Mouse (Mus musculus): ENCODE results near the gene Clptm1. TPM values are rescaled to one million over a fixed set of nuclear protein-coding genes. Genes with fewer than 3 reads are reported as not detected.
A peak's percentile ranks its signal among the peaks of the same experiment; 100 is the strongest.

Gene Clptm1
- polyA plus RNA-seq, 1 experiment from 2014 or later, result 99.9 TPM

DNA sequence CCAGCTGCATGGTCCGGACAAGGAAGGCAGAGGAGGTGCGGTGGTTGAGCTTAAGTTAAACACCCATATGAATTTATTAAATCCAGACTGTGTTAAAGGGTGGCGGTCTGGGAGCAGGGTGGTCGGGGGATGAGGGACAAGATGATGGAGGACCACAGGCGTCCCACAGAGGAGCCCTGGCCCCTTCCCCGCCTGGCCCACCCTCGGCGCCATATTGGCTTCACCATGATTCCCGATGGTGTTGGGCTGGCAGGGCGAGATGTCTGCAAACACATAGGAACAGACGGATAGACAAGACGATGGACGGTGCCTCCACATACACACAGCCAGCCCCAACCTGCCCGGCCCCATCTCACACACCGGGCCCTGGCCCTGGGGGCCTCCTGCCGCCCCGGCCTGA, 31.6 kb downstream of the Clptm1 start:
- Histone ChIP-seq H3K36me3 (peaks cover 66% of the 10 kb centered on the region), H3K27ac (no peak overlapping the region), H3K4me3 (no peak overlapping the region), H3K27me3 (ENCODE audit: insufficient read depth, poor library complexity, severe bottlenecking) (no peaks in the 10 kb centered on the region), H3K4me1 (replicated peaks) (peaks cover 16% of the 10 kb centered on the region; the same call in 1 of the 2 replicates), H3K9me3 (0 out of 2 replicates have a peak, but pooled peaks cover 5% of the 10 kb centered on the region)
- no peak for DNase-seq (ENCODE audit: low spot score)
- 94% methylated on average over 17 of the region's 17 CpGs for WGBS

DNA sequence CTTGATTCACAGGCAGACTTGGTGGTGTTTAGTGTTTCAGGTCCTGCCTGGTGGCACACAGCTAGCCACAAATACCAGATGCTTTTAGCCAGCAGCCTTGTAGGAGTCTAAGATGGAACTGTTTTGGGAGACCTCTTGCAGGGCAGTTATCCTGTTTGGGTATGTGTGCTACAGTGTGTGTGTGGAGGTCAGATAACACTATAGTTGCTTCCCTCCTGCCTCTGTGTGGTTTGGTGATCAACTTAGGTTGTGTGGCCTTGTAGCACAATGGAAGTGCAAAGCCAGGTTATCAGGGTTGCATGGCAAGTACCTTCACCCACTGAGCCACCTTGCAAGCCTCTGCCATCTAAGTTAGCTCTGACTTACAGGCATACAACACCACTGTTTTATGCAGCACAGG, 32.1 kb downstream of the Clptm1 start:
- Histone ChIP-seq H3K4me3 (no peak overlapping the region), H3K27me3 (ENCODE audit: insufficient read depth, poor library complexity, severe bottlenecking) (no peaks in the 10 kb centered on the region), H3K36me3 (peaks cover 61% of the 10 kb centered on the region), H3K27ac (no peak overlapping the region), H3K4me1 (replicated peaks) (peaks cover 20% of the 10 kb centered on the region; the same call in 1 of the 2 replicates), H3K9me3 (0 out of 2 replicates have a peak, but pooled peaks cover 5% of the 10 kb centered on the region)
- DNase-seq (ENCODE audit: low spot score), result no peak

DNA sequence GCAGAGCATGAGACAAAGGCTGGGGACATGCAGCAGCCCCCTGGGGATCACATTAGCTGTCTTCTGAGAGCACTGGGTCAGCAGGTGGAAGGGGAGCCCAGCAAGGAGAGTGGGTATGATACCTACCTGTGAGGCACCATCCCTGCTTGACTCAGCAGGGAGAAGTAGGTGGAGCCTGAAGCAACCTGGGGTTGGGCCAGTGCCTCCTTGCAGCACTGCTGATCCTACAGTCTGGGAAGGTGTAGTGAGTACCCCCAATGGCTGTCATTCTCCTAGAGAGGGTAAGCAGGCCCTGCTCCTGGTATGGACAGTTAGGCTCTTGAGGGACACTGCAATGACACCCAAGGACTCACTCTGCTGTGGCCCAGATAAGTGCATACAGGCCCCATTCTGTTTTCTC, 32.6 kb downstream of the Clptm1 start:
- Histone ChIP-seq H3K4me1 (replicated peaks) (peaks cover 22% of the 10 kb centered on the region; the same call in 1 of the 2 replicates), H3K36me3 (peaks cover 56% of the 10 kb centered on the region)

DNA sequence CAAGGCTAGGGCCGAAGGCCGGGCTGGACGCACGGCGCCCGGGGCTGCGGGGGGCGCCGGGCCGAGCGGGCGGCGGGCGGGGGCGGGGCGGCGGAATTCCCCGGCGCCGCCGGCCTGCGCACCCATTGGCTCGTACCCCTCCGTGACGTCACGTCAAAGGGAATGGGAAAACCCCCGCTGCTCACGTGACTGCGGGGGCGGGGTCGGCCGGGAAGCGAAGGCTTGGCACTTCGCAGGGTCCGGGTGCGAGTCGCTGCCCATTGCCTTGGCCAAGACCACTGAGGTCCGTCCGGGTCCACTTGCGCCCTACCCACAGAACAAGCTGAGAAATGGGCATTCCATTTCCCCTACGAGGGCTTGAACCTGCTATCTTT, 35.5 kb downstream of the Clptm1 start, which contains the start of gene Relb:
Gene Relb (minus strand): TSS at position 78 of the 374 bp plus-strand sequence.
- H3K9me3 ChIP-seq, result 0 out of 2 replicates have a peak, but pooled peaks cover 5% of the 10 kb centered on the region
- no peaks in the 10 kb centered on the region for H3K27me3 ChIP-seq (ENCODE audit: insufficient read depth, poor library complexity, severe bottlenecking)
- peaks cover 27% of the 10 kb centered on the region for H3K36me3 ChIP-seq
- peak within 1 kb of the TSS; percentile 74 for H3K27ac ChIP-seq
- DNase-seq (ENCODE audit: low spot score), result peak; percentile 90
- peaks cover 22% of the 10 kb centered on the region; the same call in 1 of the 2 replicates for H3K4me1 ChIP-seq (replicated peaks)
- H3K4me3 ChIP-seq, result peak within 1 kb of the TSS; percentile 71
- 1% methylated on average over 40 of the region's 41 CpGs for WGBS

More for the DNA sequence above, 32.6 kb downstream of the Clptm1 start:
- no peaks in the 10 kb centered on the region for H3K27me3 ChIP-seq (ENCODE audit: insufficient read depth, poor library complexity, severe bottlenecking)
- 0 out of 2 replicates have a peak, but pooled peaks cover 5% of the 10 kb centered on the region for H3K9me3 ChIP-seq
- no peak overlapping the region for H3K4me3 ChIP-seq
- H3K27ac ChIP-seq, result no peak overlapping the region
- no peak for DNase-seq (ENCODE audit: low spot score)

DNA sequence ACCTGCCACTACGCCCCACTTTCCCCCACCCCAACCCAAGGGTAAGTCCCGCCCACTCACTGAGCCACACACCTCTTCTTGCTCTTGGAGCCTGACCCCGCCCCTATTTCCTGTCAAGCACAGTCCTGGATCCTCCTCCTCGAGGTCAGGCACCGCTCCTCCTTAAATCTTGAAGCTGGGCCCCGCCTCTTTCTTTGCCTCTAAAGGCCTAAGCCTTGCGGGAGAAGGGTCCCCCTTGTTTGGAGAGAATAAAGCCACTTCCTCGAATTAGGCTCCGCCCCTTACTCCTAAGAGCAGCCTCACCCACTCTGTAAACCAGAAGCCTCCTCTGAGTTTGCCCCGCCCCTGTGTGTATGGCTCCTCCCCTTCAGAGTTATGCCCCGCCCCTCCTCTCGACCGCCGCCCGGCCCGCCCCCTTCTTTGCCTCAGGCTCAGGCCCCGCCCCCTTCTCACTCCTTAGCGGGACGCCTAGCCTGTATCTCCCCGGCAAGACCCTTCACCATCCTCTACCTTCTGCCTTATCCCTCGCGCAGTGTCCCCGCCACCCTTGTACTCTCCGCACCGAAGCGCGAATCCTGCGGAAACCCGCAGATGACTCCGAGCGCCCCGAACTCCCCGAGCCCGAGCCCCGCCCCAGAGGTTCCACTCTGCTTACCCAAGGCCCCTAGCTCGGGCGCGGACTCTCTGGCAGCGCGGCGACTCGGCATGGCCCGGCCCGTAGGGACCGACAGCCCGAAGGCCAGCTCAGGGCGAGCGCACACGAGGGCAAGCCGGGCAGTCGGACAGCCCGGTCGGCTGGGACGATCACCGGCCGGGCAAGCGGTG, 36.1 kb downstream of the Clptm1 start:
- Histone ChIP-seq H3K4me3 (peak overlapping the region; percentile 71), H3K27me3 (ENCODE audit: insufficient read depth, poor library complexity, severe bottlenecking) (no peaks in the 10 kb centered on the region), H3K9me3 (0 out of 2 replicates have a peak, but pooled peaks cover 5% of the 10 kb centered on the region), H3K4me1 (replicated peaks) (peaks cover 22% of the 10 kb centered on the region; the same call in 1 of the 2 replicates), H3K27ac (peak overlapping the region; percentile 74), H3K36me3 (peaks cover 21% of the 10 kb centered on the region)
- DNase-seq (ENCODE audit: low spot score), result peak; percentile 95
- WGBS, result under 1% methylated on average over 57 of the region's 57 CpGs

DNA sequence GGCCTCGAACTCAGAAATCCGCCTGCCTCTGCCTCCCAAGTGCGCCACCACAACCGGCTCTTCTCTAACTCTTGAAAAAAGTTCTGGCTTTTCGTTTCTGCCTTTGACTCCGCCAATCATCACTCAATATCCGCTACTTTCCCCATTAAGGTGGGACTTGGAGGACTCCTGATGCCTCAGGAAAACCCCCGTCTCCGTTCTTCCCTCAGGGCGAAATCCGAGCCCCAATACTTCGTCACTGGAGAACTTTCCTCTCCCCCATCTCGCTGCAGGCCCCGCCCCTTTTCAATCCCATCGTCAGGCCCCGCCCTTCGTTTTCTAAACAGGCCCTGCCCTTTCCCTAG, 36.7 kb downstream of the Clptm1 start:
- Histone ChIP-seq H3K9me3 (0 out of 2 replicates have a peak, but pooled peaks cover 5% of the 10 kb centered on the region), H3K36me3 (peaks cover 15% of the 10 kb centered on the region), H3K4me3 (peak overlapping the region; percentile 71), H3K4me1 (replicated peaks) (peaks cover 22% of the 10 kb centered on the region; the same call in 1 of the 2 replicates), H3K27me3 (ENCODE audit: insufficient read depth, poor library complexity, severe bottlenecking) (no peaks in the 10 kb centered on the region), H3K27ac (peak overlapping the region; percentile 74)
- no peak for DNase-seq (ENCODE audit: low spot score)
- WGBS, result 16% methylated on average over 17 of the region's 17 CpGs

DNA sequence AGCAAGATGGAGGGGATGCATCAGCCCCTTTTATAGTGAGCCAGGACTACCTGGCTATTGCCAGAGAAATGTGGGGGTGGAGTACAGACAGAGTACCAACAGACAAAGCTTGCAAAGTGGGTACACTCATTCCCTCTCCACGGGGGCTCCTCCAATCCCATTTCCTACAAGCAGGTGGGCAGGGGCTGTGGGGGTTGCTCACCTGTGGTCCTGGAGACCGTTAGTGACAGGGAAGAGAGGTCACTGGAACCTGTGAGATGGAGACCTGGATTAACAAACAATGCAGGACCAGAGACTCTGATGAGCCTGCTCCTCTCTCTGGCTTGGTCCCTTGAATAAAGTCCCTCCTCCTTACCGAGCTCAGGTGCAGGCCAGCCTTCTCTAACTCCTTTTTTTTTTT, 37.1 kb downstream of the Clptm1 start:
- Histone ChIP-seq H3K27me3 (ENCODE audit: insufficient read depth, poor library complexity, severe bottlenecking) (no peaks in the 10 kb centered on the region), H3K4me3 (peak overlapping the region; percentile 71; the same call in 1 of the 2 replicates), H3K27ac (no peak overlapping the region), H3K36me3 (peaks cover 11% of the 10 kb centered on the region), H3K4me1 (replicated peaks) (peaks cover 22% of the 10 kb centered on the region; the same call in 1 of the 2 replicates), H3K9me3 (0 out of 2 replicates have a peak, but pooled peaks cover 5% of the 10 kb centered on the region)
- WGBS, result 70% methylated on average over 3 of the region's 3 CpGs
- DNase-seq (ENCODE audit: low spot score), result no peak

DNA sequence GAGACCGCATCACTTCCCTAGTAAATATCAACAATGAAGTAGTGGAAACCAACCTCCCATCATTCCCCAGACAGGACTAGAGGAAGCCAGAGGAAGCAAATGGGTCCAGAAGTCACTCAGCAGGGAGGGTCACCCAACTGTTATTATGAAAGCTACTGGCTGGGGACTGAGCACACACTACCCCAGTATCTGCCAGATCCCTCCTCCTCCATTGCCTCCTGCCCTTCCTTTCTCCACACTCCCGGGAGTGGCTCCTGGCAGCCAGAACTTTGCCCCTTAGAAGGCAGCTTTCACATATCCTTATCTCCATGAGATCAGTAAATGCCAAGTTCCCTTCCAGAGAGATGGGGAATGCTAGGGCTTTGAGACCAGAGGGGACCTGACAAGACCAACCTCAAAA, 41.4 kb downstream of the Clptm1 start:
- peaks cover 16% of the 10 kb centered on the region for H3K27me3 ChIP-seq (ENCODE audit: insufficient read depth, poor library complexity, severe bottlenecking)
- no peak for DNase-seq (ENCODE audit: low spot score)
- WGBS, result 75% methylated on average over 2 of the region's 2 CpGs
- no peaks in the 10 kb centered on the region for H3K36me3 ChIP-seq
- H3K27ac ChIP-seq, result no peak overlapping the region
- H3K4me1 ChIP-seq (replicated peaks), result peaks cover 17% of the 10 kb centered on the region
- no peak overlapping the region for H3K4me3 ChIP-seq
- 0 out of 2 replicates have a peak, but pooled peaks cover 1% of the 10 kb centered on the region for H3K9me3 ChIP-seq

DNA sequence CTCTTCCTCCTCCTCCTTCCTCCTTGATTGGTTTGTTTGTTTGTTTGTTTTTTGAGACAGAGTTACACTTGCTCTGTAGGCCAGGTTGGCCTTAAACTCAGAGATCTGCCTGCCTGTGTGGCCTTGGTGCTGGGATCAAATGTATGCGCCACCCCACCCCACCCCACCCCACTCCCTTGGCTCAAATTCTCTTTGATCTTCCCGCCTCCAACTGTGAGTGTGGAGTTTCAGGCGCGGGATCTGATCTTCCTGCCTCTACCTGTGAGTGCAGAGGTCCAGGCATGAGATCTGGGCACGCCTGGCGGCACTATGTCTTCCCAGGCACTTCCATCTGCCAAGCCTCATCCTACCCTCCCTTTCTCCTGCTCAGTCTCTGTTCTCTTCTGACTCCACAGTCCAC, 42.6 kb downstream of the Clptm1 start:
- no peak overlapping the region for H3K27ac ChIP-seq
- WGBS, result 43% methylated on average over 6 of the region's 6 CpGs
- H3K27me3 ChIP-seq (ENCODE audit: insufficient read depth, poor library complexity, severe bottlenecking), result peaks cover 16% of the 10 kb centered on the region
- H3K4me1 ChIP-seq (replicated peaks), result peaks cover 8% of the 10 kb centered on the region
- H3K9me3 ChIP-seq, result no peaks in the 10 kb centered on the region
- H3K4me3 ChIP-seq, result no peak overlapping the region
- no peaks in the 10 kb centered on the region for H3K36me3 ChIP-seq
- no peak for DNase-seq (ENCODE audit: low spot score)

DNA sequence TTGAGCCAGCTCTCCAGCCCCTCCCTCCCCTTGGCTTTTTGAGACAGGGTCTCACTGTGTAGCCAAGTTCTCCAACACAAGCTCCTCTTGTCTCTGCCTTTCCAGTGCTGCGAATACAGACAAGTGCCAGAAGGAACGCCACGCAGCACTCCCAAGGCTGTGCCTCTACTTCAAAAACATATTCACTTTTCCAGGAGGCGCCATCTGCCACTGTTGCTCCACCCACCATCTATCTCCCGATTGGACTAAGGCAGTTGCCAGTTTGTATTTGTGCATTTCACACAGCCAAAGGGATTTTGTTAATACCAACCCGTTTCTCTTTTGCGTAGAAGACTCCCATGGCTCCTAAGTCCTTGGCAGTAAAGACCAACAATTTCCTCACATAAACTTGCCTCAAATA, 44.0 kb downstream of the Clptm1 start:
- 93% methylated on average over 7 of the region's 7 CpGs for WGBS
- H3K27me3 ChIP-seq (ENCODE audit: insufficient read depth, poor library complexity, severe bottlenecking), result peaks cover 16% of the 10 kb centered on the region
- peaks cover 8% of the 10 kb centered on the region for H3K4me1 ChIP-seq (replicated peaks)
- H3K36me3 ChIP-seq, result no peaks in the 10 kb centered on the region
- no peak for DNase-seq (ENCODE audit: low spot score)
- H3K9me3 ChIP-seq, result no peaks in the 10 kb centered on the region
- no peak overlapping the region for H3K4me3 ChIP-seq
- H3K27ac ChIP-seq, result no peak overlapping the region

DNA sequence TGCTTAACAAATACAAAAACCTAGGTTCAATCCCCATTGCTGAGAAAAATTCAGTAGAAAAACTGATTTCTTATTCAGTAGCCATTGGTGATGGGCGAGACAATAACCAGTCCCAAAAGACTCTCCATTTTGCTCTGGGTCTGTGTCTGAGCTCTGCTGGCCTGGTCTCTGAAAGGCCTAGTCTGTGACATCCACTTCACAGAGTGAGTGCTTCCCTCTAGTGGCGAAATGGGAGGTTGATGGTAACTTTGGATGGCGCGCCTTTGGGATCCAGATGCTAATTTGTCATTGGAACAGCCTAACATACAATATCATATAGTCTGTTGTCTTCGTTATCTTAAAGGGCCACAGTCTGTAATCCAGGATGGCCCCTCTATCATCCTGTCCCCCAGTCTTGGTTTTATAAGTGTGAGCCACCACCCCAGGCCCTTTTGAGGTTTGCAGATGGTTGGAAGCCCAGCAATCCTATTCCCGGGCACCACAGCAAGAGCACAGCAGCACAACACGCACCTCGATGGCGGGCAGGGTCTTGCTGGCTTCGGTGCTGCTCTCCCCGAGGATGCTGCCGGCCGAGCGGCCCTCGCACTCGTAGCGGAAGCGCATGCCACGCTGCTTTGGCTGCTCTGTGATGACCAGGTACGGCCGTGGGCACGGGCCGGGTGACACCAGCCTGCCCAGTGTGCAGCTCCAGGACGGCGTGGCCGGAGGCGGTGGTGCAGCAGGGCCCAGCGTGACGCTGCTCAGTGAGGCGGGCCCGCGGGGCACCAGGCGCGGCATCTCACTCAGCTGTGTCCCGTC, 45.6 kb downstream of the Clptm1 start:
- Histone ChIP-seq H3K27ac (peak overlapping the region; percentile 83), H3K4me3 (peak overlapping the region; percentile 53), H3K36me3 (no peaks in the 10 kb centered on the region), H3K4me1 (replicated peaks) (peaks cover 8% of the 10 kb centered on the region), H3K9me3 (no peaks in the 10 kb centered on the region), H3K27me3 (ENCODE audit: insufficient read depth, poor library complexity, severe bottlenecking) (peaks cover 16% of the 10 kb centered on the region)
- 8% methylated on average over 35 of the region's 35 CpGs for WGBS
- DNase-seq (ENCODE audit: low spot score), result peak; percentile 84

DNA sequence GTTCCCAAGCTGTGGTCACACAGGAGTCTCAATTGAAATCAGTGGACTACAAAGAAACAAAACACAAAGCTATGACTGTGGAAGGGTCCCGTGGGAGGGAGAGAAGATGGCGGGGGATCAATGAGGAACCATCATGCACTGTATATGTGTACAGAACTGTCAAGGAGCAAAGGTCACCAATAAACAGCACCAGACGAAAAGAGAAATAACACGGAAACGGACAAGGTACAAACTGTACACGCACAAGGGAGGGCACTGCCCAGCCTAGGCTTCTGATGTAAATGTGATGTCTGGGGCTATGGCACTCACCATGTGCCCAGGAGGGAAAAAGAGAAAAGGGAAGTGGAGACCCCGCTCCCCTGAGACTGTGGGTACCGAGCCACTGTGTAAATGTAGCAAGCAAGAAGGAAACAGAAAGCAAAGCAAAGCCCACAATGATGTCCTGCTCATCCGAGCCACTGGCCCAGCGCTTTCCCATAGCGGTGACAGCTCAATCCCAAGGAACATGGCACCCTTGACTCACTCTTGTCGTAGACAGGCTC, 49.7 kb downstream of the Clptm1 start:
- Histone ChIP-seq H3K4me1 (replicated peaks) (peaks cover 8% of the 10 kb centered on the region), H3K36me3 (no peaks in the 10 kb centered on the region), H3K27ac (no peak overlapping the region), H3K4me3 (no peak overlapping the region), H3K27me3 (ENCODE audit: insufficient read depth, poor library complexity, severe bottlenecking) (peaks cover 10% of the 10 kb centered on the region), H3K9me3 (0 out of 2 replicates have a peak, but pooled peaks cover 3% of the 10 kb centered on the region)
- no peak for DNase-seq (ENCODE audit: low spot score)
- 89% methylated on average over 12 of the region's 12 CpGs for WGBS
